Mouse (Mus musculus) Muller cell, postnatal 12 days (primary cell): Measurements from ENCODE around the gene Prkcsh.

ENCODE experiments used
- DNase-seq: peaks from one replicate; pipeline ENCODE4 v3.0.0-alpha.2; 2015; ENCODE audit errors: inconsistent ontology term

The Prkcsh gene

DNA sequence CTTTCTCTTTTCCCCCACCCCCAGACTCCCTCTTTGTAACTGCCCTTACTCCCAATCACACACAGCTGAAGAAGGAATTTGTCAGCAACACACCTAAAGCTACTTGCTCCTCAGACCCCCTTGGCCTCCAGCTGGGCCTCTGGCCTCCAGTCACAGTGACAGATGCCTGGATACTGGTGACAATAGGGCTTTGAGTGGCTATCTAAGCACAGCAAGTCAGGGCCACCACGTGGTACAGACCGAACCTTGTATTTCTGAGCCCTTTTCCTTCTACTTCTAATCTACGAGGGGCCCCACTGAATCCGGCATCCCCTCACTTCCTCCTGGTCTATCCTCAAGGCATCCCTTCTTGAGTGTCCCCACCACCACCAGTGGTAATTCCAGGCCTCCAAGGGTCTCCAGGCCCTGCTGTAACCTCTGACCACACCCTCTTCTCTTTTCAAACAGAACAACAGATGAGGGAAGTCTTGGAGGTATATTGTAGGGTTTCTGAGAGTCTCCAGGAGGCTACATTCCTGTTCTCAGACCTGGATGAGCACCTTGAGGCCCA, 47.2 kb downstream of the Prkcsh start:
- no peak for DNase-seq

DNA sequence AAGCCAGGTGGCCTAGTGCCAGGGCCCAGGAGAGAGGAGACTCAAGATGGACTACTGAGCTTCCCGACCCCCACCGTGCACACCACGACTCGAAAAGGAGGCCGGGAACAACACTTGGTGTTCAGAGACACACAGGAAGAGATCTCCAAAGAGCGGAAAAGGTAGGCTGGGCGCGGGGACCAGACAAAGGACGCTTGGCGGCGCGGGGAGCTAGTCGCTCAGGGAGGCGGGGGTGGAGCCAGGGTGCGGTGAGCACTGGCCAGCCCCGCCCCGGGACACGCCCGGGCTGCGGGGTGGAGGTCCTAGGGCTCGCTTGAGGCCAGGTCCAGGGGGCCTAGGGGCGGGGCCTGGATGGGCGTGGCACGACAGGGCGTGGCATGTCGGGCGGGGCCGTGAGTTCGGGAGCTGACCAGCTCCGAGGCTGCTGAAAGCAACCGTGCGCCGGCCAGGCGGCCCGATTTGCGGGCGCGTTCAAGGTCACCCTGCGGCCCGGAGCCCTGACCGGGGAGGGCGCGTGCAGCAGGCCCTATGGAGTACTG, 47.8 kb downstream of the Prkcsh start:
- peak; percentile 28 for DNase-seq

DNA sequence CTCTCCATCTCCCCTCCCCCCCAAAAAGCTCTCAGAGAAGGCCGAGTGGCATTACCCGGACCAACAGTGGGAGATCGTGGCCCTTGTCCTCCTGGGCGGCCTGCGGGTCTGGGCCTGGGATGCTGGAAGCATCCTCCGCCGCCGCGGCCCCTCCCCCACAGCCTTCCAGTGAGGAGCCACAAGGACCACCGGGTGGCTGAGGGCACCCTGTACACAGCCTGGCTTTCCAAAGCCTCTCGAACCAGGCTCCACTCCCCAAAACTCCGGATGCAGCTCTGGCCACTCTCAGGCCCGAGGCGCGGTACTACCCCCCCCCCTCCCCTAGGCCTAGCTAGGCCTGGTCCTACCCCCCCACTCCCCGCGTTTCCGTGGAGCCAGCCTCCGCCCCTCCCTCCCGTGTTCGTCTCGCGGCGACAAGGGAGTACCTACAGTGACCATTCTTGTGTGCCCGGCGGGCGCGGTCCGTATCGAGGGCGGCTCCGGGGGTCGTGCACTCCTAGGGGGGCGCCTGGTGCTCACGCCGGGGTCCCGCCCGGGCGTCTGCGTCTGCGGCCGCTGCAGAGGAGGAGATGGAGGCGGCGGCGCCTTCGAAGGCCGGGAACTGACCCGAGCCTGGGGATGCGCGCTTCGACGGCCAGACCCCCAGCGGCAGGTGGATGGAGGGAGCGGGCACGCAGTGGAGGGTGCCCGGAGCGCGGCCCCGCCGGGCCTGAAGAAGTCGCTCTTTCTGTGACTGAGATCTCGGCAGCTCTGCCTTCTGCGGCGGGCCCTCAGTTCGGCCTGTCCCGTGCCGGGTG, 48.8 kb downstream of the Prkcsh start:
- no peak for DNase-seq

DNA sequence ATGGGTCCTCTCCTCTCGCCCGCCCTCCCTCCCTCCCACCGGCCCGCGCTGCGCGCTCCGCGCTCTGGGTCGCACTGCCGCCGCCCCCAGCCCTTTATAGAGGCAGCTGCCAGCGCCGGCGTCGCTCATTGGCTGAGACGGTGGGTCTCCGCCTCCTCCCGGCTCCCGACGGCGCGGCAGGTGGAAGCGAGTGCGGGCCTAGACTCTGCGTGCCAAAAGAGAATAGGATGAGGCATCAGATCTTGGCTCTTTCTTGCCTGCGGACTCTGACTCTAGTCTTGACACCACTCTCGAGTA, 49.3 kb downstream of the Prkcsh start, which contains the start of gene Elavl3:
TSS of gene Elavl3 (minus strand) at position 66 of the 297 bp plus-strand sequence.
- peak; percentile 12 for DNase-seq

DNA sequence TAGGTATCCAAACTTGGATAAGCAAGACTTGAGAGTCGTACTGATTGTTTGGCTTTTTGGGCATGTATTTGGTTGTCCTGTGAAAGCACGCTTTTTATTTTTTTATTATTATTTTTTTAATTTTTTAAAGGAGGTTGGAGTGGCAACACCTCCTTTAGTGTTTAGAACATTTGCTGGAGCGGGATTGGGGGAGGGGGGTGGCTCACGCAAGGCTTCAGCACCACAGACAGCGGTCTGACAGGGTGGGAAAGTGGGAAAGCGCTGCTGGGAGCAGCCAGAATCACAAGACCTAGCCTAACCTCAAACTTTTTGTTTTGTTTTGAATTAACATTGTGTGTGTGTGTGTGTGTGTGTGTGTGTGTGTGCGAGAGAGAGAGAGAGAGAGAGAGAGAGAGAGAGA, 51.1 kb downstream of the Prkcsh start:
- DNase-seq = peak; percentile 32

DNA sequence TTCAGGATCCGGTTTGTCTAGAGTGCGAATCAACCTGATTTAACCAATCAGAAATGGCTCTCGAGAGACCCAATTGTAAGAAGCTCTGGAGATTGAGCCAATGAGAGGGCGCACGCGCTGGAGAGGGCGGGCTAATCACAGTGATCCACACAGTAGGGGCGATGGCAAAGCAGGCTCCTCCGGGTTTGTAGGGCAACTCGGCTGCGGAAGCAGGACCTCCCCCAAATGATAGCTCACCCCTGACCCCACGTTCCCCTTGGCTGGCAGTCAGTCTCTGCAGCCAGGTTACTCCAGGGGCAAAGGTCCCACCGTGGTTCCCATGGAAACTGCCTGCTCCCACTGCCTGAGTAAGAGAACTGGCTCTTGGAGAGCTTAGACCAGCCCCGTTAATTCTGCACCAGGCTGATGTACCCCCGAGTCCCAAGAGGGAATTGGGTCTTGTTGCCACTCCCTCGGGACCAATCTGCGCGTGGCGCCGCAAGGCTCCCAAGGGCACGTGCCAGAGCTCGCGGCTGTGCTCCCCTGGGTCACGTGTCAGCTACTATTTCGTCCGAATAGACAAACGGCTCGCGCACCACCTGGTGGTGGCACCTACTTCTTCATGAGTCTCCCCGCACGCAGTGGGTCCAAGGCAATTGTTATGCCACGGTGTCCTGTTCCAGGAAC, 51.9 kb downstream of the Prkcsh start:
- DNase-seq = peak; percentile 81

DNA sequence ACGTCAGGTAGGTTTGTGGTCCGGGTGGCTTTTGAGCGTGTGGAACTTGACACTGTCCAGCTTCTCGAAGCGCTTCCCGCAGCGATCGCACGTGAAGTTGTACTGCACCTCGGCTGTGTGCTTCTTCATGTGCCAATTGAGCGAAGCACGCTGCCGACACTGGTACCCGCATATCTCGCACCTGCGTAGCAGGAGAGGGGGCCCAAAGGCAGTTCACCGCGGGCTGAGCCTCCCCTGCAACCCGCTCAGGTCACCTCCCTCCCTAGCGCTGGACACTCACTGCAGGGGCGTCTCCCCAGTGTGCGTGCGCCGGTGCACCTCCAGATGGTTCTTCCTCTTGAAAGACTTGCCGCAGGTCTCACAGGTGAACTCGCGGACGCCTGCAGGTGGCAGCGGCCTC, 53.1 kb downstream of the Prkcsh start:
- no peak for DNase-seq

DNA sequence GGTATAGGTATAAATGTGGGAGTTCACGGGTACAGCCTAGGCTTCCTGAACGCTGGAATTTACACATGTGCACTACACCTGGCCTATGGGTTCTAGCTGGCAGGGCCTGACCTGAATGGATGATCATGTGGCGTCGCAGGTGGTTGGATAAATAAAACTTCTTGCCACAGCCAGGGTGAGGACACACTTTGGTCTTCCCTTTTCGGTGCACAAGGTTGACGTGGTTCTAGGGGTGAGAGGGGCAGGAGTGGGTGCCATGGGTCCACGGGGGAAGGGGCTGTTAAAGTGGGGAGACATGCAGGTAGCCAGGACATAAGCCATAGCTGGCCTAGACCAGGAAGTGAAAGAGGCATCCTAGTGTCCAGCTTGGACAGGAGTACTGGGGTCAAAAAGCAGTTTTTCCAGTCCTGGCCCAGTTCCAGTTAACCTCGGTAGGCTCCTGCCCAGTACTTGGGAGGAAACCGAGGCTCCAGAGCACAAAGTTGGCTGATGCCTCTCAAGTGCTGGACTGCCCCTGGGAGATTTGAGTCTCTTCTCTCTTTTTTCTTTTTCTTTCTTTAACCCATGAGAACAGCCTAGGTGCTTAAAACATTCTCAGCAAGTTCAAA, 53.8 kb downstream of the Prkcsh start:
- DNase-seq = no peak

DNA sequence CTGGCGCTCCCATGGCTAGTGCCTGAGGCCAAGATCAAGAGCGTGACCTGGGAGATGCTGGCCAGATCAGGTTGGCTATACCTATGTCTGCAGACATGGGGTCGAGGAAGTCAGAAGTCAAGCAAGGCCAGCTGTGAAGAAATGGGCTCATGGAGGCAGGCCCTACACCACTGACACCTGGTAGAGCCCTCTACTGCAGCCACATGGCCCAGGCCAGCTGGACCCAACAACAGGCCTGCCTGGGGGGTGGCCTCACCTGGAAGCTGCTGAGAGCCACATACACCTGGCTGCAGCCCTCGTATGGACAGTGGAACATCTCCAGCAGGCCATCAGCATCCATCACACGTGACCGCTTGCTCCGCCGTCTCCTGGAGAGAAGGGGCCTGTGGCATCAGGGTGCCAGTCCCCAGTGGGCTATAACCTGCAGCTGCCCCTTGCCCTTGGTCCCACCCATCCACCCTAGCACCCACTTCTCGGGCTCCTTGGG, 54.5 kb downstream of the Prkcsh start:
- no peak for DNase-seq

DNA sequence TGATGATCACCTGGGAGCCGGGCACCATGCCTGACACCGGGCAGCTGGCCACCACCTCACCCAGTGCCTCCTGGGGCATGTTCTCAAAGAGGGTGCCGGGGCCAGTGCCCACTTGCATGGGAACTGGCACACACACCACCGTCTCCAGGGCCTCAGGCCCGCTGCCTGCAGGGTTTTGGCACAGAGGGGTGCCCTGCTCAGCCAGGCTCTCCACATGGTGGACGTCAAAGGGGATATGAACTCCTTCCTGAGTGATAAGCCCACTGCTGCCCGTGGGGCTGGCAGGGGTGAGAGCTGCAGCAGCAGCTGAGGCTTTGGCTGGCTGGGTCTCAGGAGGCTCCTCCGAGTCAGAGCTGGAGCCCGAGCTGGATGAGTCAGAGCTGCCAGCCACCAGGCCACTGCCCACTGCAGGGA, 55.4 kb downstream of the Prkcsh start:
- peak; percentile 47 for DNase-seq

DNA sequence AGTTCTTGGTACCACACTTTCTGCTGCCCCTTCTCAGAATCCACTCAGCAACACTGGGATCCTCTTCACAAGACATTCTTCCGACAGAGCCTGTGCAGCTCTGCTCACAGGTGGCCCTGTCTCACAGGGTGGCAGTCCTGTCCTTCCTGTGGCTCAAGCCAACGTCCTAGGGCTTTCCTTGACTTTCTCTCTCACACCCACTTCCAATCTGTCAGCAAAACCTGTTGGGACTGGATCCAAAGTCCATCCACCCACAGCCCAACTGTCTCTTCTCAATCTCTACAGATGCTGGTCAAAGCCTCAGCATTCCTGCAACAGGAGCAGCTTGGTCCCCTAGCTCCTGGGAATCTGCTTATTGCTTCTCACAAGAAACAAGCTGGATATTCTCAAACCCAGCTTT, 58.7 kb downstream of the Prkcsh start:
- no peak for DNase-seq
